ENCODE assay signal across 8 mouse cellular contexts in genomic region chr19:8713997-8714652, GRCm38 (mm10). TPM values are rescaled to one million over a fixed set of nuclear protein-coding genes. Genes with fewer than 3 reads are reported as not detected.
DNase-seq lines count a peak whose midpoint lies in the region; ATAC-seq and TF ChIP-seq lines count a peak whose summit lies in the region.

No protein-coding gene starts in this region.

- no peak for TF ChIP-seq EP300 in liver, postnatal 0 days (IDR thresholded peaks at IDR 0.05; ENCODE audit: low read depth)

- TF ChIP-seq CTCF in cerebellum, adult 2 months (IDR thresholded peaks at IDR 0.05; ENCODE audit: borderline replicate concordance, insufficient read depth, low read depth, low read length) = no peak
- TF ChIP-seq CTCF in C2C12 (IDR thresholded peaks at IDR 0.05; ENCODE audit: control insufficient read depth, insufficient read depth, insufficient read length) = no peak
- TF ChIP-seq CTCF in liver, postnatal 0 days (IDR thresholded peaks at IDR 0.05; ENCODE audit: low read depth) = no peak

- peak overlapping the region; percentile 46 for H3ac ChIP-seq in C2C12 (ENCODE audit: control insufficient read depth, insufficient read length, low read depth)

- peaks cover 60% of the 10 kb centered on the region for H3K79me3 ChIP-seq in C2C12 (ENCODE audit: low read depth)

- peaks cover 36% of the 10 kb centered on the region for H3K36me3 ChIP-seq in C2C12 (ENCODE audit: control insufficient read depth, insufficient read depth)
- peaks cover 26% of the 10 kb centered on the region for H3K36me3 ChIP-seq in forebrain, embryonic 14.5 days (ENCODE audit: control insufficient read depth, insufficient read depth, low read length)
- peaks cover 30% of the 10 kb centered on the region for H3K36me3 ChIP-seq in liver, postnatal 0 days (replicated peaks; ENCODE audit: insufficient read depth, low read length)

- H3K4me3 ChIP-seq in cerebellum, adult 2 months (replicated peaks; ENCODE audit: insufficient read depth, low read depth, low read length) = peak overlapping the region; percentile 74
- peak overlapping the region; percentile 62 for H3K4me3 ChIP-seq in C2C12 (ENCODE audit: insufficient read depth, poor library complexity, severe bottlenecking)
- H3K4me3 ChIP-seq in forebrain, embryonic 14.5 days (ENCODE audit: low read depth, low read length) = peak overlapping the region; percentile 72
- peak overlapping the region; percentile 88 for H3K4me3 ChIP-seq in liver, postnatal 0 days (ENCODE audit: low read depth, low read length)

- H3K4me2 ChIP-seq in forebrain, embryonic 14.5 days (ENCODE audit: low read length) = peak overlapping the region; percentile 47
- peak overlapping the region; percentile 68 for H3K4me2 ChIP-seq in liver, postnatal 0 days (ENCODE audit: low read depth, low read length)

- TF ChIP-seq POLR2A in cerebellum, adult 2 months (IDR thresholded peaks at IDR 0.05; ENCODE audit: borderline replicate concordance, insufficient read depth, low read length) = no peak

- no peak overlapping the region for H3K27ac ChIP-seq in cerebellum, adult 2 months (ENCODE audit: insufficient read depth, low read length)
- peak overlapping the region; percentile 86 for H3K27ac ChIP-seq in forebrain, embryonic 14.5 days (ENCODE audit: low read depth, low read length)
- peak overlapping the region; percentile 94 for H3K27ac ChIP-seq in liver, postnatal 0 days (ENCODE audit: low read depth)

- H3K79me2 ChIP-seq in C2C12 (ENCODE audit: control insufficient read depth, insufficient read depth) = peaks cover 100% of the 10 kb centered on the region

- peaks cover 12% of the 10 kb centered on the region; the same call in 1 of the 2 replicates for H3K4me1 ChIP-seq in cerebellum, adult 2 months (ENCODE audit: control insufficient read depth, insufficient read depth, low read length)
- peaks cover 16% of the 10 kb centered on the region for H3K4me1 ChIP-seq in forebrain, embryonic 14.5 days (ENCODE audit: control insufficient read depth, insufficient read depth, low read length)
- H3K4me1 ChIP-seq in liver, postnatal 0 days (ENCODE audit: insufficient read depth) = peaks cover 31% of the 10 kb centered on the region

- H3K9me3 ChIP-seq in forebrain, embryonic 14.5 days (replicated peaks; ENCODE audit: control insufficient read depth, low read length) = no peaks in the 10 kb centered on the region
- no peaks in the 10 kb centered on the region for H3K9me3 ChIP-seq in liver, postnatal 0 days (ENCODE audit: low read length)

- no peak for DNase-seq in cerebellum, adult 2 months
- DNase-seq in cerebellum, adult 8-10 months = no peak
- DNase-seq in forebrain, embryonic 14.5 days (ENCODE audit: low spot score) = no peak
- DNase-seq in liver, postnatal 0 days = no peak
- no peak for DNase-seq in natural killer cell, adult 2 months (ENCODE audit: low spot score in 2 of 2)
- no peak for DNase-seq in urinary bladder, postnatal 4 days (ENCODE audit: low spot score in 2 of 2)
- no peak for DNase-seq in left cerebral cortex, adult 8-10 months (ENCODE audit: low spot score in 2 of 2)

- H3K9ac ChIP-seq in forebrain, embryonic 14.5 days (ENCODE audit: low read length) = peak overlapping the region; percentile 87
- peak overlapping the region; percentile 91 for H3K9ac ChIP-seq in liver, postnatal 0 days (replicated peaks)

- WGBS in cerebellum, adult 2 months = 11% methylated on average over 13 of the region's 13 CpGs
- 8% methylated on average over 13 of the region's 13 CpGs for WGBS in forebrain, embryonic 14.5 days
- 8% methylated on average over 13 of the region's 13 CpGs for WGBS in liver, postnatal 0 days (ENCODE audit: insufficient replicate concordance)

- peak; percentile 8 for ATAC-seq in forebrain, embryonic 14.5 days
- ATAC-seq in liver, postnatal 0 days = peak; percentile 4; the same call in 1 of the 2 replicates

- H3K27me3 ChIP-seq in cerebellum, adult 2 months (ENCODE audit: control insufficient read depth, insufficient read depth, low read length) = no peaks in the 10 kb centered on the region
- no peaks in the 10 kb centered on the region for H3K27me3 ChIP-seq in C2C12 (ENCODE audit: control insufficient read depth, insufficient read depth, insufficient read length)
- H3K27me3 ChIP-seq in forebrain, embryonic 14.5 days (replicated peaks; ENCODE audit: control insufficient read depth, insufficient read depth, low read length) = no peaks in the 10 kb centered on the region
- H3K27me3 ChIP-seq in liver, postnatal 0 days (ENCODE audit: insufficient read depth, low read length) = no peaks in the 10 kb centered on the region

TF ChIP-seq in C2C12, 6 proteins besides CTCF, POLR2A, EP300 and RAD21:
- TF ChIP-seq MYOD1 (IDR thresholded peaks at IDR 0.05; ENCODE audit: control insufficient read depth, insufficient read length, low read depth) (no peak), MAX (IDR thresholded peaks at IDR 0.05) (no peak), USF1 (IDR thresholded peaks at IDR 0.05; ENCODE audit: low read depth) (no peak), CEBPB (IDR thresholded peaks at IDR 0.05; ENCODE audit: low read depth) (no peak), FOSL1 (IDR thresholded peaks at IDR 0.05; ENCODE audit: insufficient read depth, low read length, poor library complexity, severe bottlenecking) (no peak), MYOG (IDR thresholded peaks at IDR 0.05; ENCODE audit: control insufficient read depth, extremely low read depth, insufficient read length) (no peak)

RNA-seq across cellular contexts. Expression of gene Slc3a2, which starts 9.0 kb away (rescaled TPM):
- polyA plus RNA-seq in cerebellum, adult 2 months (2012; rRNA removed) = 214 and 221 TPM in 2 replicates
- 207 TPM for polyA plus RNA-seq in C2C12 (2012; fragmentation: generic; extraction: Trizol)
- polyA plus RNA-seq in forebrain, embryonic 14.5 days (2014; fragmentation: Nextera tagmentation; extraction: Ambion mirVana) = 179 and 200 TPM in 2 replicates
- 64.4 and 68.0 TPM in 2 replicates for polyA plus RNA-seq in liver, postnatal 0 days (2015; fragmentation: Nextera tagmentation; extraction: Ambion mirVana)
- 100 to 1,000 TPM; 147 to 155 (median 150) TPM for total RNA-seq in left cerebral cortex, adult 8-10 months (2022)

RNA-seq across cellular contexts. Expression of gene Wdr74, which starts 21.5 kb away (rescaled TPM):
- 55.5 and 57.6 TPM in 2 replicates for polyA plus RNA-seq in cerebellum, adult 2 months (2012; rRNA removed)
- 116 TPM for polyA plus RNA-seq in C2C12 (2012; fragmentation: generic; extraction: Trizol)
- polyA plus RNA-seq in forebrain, embryonic 14.5 days (2014; fragmentation: Nextera tagmentation; extraction: Ambion mirVana) = 109 and 111 TPM in 2 replicates
- polyA plus RNA-seq in liver, postnatal 0 days (2015; fragmentation: Nextera tagmentation; extraction: Ambion mirVana) = 36.0 and 36.8 TPM in 2 replicates
- total RNA-seq in left cerebral cortex, adult 8-10 months (2022) = 10 to 100 TPM; 43.0 to 47.5 (median 45.1) TPM

RNA-seq across cellular contexts. Expression of gene 1700092M07Rik, which starts 26.4 kb away (rescaled TPM):
- 0.33 and 0.65 TPM in 2 replicates for polyA plus RNA-seq in cerebellum, adult 2 months (2012; rRNA removed)
- 1.7 TPM for polyA plus RNA-seq in C2C12 (2012; fragmentation: generic; extraction: Trizol)
- polyA plus RNA-seq in forebrain, embryonic 14.5 days (2014; fragmentation: Nextera tagmentation; extraction: Ambion mirVana) = 0.77 and 1.1 TPM in 2 replicates
- 0.31 and 0.43 TPM in 2 replicates for polyA plus RNA-seq in liver, postnatal 0 days (2015; fragmentation: Nextera tagmentation; extraction: Ambion mirVana)
- 1 to 10 TPM in 2 of 4 experiments, not detected in 2; 1.4 to 2.0 TPM for total RNA-seq in left cerebral cortex, adult 8-10 months (2022)

RNA-seq across cellular contexts. Expression of gene Stx5a, which starts 27.1 kb away (rescaled TPM):
- 116 and 119 TPM in 2 replicates for polyA plus RNA-seq in cerebellum, adult 2 months (2012; rRNA removed)
- 32.9 TPM for polyA plus RNA-seq in C2C12 (2012; fragmentation: generic; extraction: Trizol)
- 104 and 105 TPM in 2 replicates for polyA plus RNA-seq in forebrain, embryonic 14.5 days (2014; fragmentation: Nextera tagmentation; extraction: Ambion mirVana)
- 36.3 and 37.5 TPM in 2 replicates for polyA plus RNA-seq in liver, postnatal 0 days (2015; fragmentation: Nextera tagmentation; extraction: Ambion mirVana)
- 10 to 100 TPM; 59.6 to 66.4 (median 65.6) TPM for total RNA-seq in left cerebral cortex, adult 8-10 months (2022)

RNA-seq across cellular contexts. Expression of gene Nxf1, which starts 42.7 kb away (rescaled TPM):
- 134 and 135 TPM in 2 replicates for polyA plus RNA-seq in cerebellum, adult 2 months (2012; rRNA removed)
- polyA plus RNA-seq in C2C12 (2012; fragmentation: generic; extraction: Trizol) = 78.5 TPM
- 162 and 178 TPM in 2 replicates for polyA plus RNA-seq in forebrain, embryonic 14.5 days (2014; fragmentation: Nextera tagmentation; extraction: Ambion mirVana)
- 47.9 and 49.9 TPM in 2 replicates for polyA plus RNA-seq in liver, postnatal 0 days (2015; fragmentation: Nextera tagmentation; extraction: Ambion mirVana)
- total RNA-seq in left cerebral cortex, adult 8-10 months (2022) = 10 to 100 TPM; 77.1 to 88.0 (median 80.2) TPM
